Mouse (Mus musculus) lung, postnatal 0 days (tissue): ENCODE results near the gene Wfdc1. TPM values are rescaled to one million over a fixed set of nuclear protein-coding genes. Genes with fewer than 3 reads are reported as not detected.
A peak's percentile ranks its signal among the peaks of the same experiment; 100 is the strongest.

Experiments used
- ATAC-seq: fragments of 200-750 bp; cut with Nextera tagmentation; 2 replicates; pipeline ENCODE4 v1.8.0; 2017; ENCODE audit warnings: moderate library complexity
- DNase-seq: peaks from one replicate; pipeline ENCODE4 v3.0.0-alpha.2; 2016; ENCODE audit warnings: low spot score
- H3K27ac ChIP-seq: fragments of 300-500 bp; sonication (generic); 2 replicates; pipeline ENCODE4 v1.5.1; 2014; ENCODE audit warnings: antibody characterized with exemption, mild to moderate bottlenecking, low read length, mixed read lengths
- H3K27me3 ChIP-seq: fragments of 300-500 bp; sonication (generic); replicated peaks from 2 replicates; pipeline ENCODE4 v1.6.1; 2014; ENCODE audit warnings: low read length, mixed read lengths; ENCODE audit not compliant: insufficient read depth
- H3K36me3 ChIP-seq: fragments of 300-500 bp; sonication (generic); 2 replicates; pipeline ENCODE4 v1.6.1; 2014; ENCODE audit warnings: low read length, mixed read lengths; ENCODE audit not compliant: insufficient read depth
- H3K4me1 ChIP-seq: fragments of 300-500 bp; sonication (generic); 2 replicates; pipeline ENCODE4 v1.6.1; 2014; ENCODE audit warnings: antibody characterized with exemption, low read depth, low read length, mixed read lengths; ENCODE audit not compliant: insufficient read depth
- H3K4me2 ChIP-seq: fragments of 300-500 bp; sonication (generic); replicated peaks from 2 replicates; pipeline ENCODE4 v1.6.1; 2014; ENCODE audit warnings: low read depth, mild to moderate bottlenecking, low read length, moderate library complexity, mixed read lengths
- H3K4me3 ChIP-seq: fragments of 300-500 bp; sonication (generic); 2 replicates; pipeline ENCODE4 v1.5.1; 2014; ENCODE audit warnings: low read depth, low read length
- H3K9ac ChIP-seq: fragments of 300-500 bp; sonication (generic); replicated peaks from 2 replicates; pipeline ENCODE4 v1.6.1; 2014; ENCODE audit warnings: low read depth, mild to moderate bottlenecking
- H3K9me3 ChIP-seq: fragments of 300-500 bp; sonication (generic); 2 replicates; pipeline ENCODE4 v1.6.1; 2016; ENCODE audit warnings: low read length, mixed read lengths
- CTCF ChIP-seq: IDR thresholded peaks from 2 replicates; pipeline ENCODE4 v1.5.1; 2016; ENCODE audit warnings: antibody characterized with exemption, mild to moderate bottlenecking
- EP300 ChIP-seq: IDR thresholded peaks from 2 replicates; pipeline ENCODE4 v1.6.1; 2016; ENCODE audit warnings: antibody characterized with exemption, mild to moderate bottlenecking, control low read depth
- WGBS: fragments of 180-500 bp; shearing (Covaris S2); extraction: QIAGEN DNeasy Blood & Tissue Kit; methylation state at CpG from one replicate; pipeline ENCODE4 v1.1.7; 2014; 5-methylcytosine and 5-hydroxymethylcytosine counted together
- polyA plus RNA-seq: library from polyadenylated mRNA; unstranded; fragments of >200 nt; fragmentation: Nextera tagmentation; extraction: Ambion mirVana; gene quantifications from 2 replicates; pipeline ENCODE4 v1.2.1, GENCODE M21; 2015

The Wfdc1 gene
- 130 and 164 TPM in 2 replicates for polyA plus RNA-seq

DNA sequence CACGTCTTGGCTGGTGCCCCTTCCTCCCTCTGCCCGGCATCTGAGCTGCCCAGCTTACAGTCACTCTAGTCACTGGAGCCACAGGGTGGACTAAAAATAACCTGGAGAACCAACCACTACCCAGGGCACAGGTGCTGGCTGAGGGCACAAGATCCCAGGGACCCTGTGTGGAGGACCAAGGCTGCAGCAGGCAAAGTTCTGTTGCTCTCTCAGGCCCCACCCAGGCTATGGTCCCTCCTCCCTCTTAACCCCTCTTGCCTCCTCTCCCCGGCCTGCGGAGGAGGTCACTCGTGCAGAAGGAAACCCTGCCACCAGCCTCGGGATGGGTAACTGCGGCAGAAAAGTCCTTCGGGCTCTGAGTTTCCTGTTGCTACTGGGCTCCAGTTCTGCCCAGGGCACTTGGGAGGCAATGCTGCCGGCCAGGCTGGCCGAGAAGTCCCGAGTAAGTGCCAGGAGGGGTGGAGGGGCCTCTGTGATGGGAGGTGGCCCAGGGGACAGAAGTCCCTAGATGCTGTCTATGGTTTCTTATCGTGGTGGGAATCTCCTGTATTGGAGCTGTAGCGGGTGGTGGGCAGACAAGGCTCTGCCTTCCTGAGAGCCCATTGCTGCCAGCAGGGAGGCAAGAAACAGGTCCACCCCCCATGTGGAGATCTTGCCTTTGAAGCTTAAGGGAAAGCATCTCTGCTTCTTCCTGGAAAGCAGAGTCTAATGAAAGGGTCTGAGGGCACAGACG is at the start of gene Wfdc1:
Gene Wfdc1 (plus strand): TSS at position 147 of the 733 bp plus-strand sequence.
- Histone ChIP-seq H3K4me1 (peaks cover 13% of the 10 kb centered on the region), H3K27ac (peak within 1 kb of the TSS; percentile 71), H3K4me3 (peak within 1 kb of the TSS; percentile 26), H3K36me3 (no peaks in the 10 kb centered on the region), H3K9me3 (no peaks in the 10 kb centered on the region), H3K9ac (peak within 1 kb of the TSS; percentile 29), H3K4me2 (peak within 1 kb of the TSS; percentile 46), H3K27me3 (no peaks in the 10 kb centered on the region)
- no peak for TF ChIP-seq EP300
- no peak for TF ChIP-seq CTCF
- DNase-seq, result peak; percentile 68
- WGBS, result 16% methylated on average over 12 of the region's 14 CpGs
- no peak for ATAC-seq

DNA sequence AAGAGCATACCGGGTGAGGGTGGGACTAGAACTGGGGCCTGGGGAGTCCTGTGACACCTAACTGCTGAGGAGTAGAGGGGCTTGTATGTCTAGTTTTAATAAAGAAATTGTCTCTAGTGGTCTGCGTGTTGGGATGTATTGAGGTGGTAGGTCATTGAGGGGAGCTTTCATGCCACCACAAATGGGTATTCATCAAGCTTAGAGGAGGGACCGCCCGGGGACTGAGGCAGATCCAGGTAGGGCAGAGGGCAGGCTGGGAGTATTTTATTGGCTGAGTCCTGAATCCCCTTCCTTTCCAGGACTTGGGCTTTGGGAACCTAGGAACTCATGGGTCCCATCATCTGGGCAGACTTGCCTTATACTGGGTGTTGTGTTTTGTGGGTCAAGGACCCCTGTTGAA is 49.4 kb upstream of the Wfdc1 start:
- H3K9me3 ChIP-seq, result no peaks in the 10 kb centered on the region
- H3K27me3 ChIP-seq, result no peaks in the 10 kb centered on the region
- 92% methylated on average over 4 of the region's 4 CpGs for WGBS
- no peak overlapping the region for H3K9ac ChIP-seq
- H3K4me3 ChIP-seq, result no peak overlapping the region
- no peaks in the 10 kb centered on the region for H3K4me1 ChIP-seq
- H3K27ac ChIP-seq, result no peak overlapping the region
- no peak overlapping the region for H3K4me2 ChIP-seq
- DNase-seq, result no peak
- TF ChIP-seq EP300 (no peak), CTCF (no peak)
- no peak for ATAC-seq
- no peaks in the 10 kb centered on the region for H3K36me3 ChIP-seq

GRCm38 (mm10) chr8:119617586-119617985 is 48.6 kb upstream of the Wfdc1 start:
- H3K9ac ChIP-seq, result no peak overlapping the region
- no peak overlapping the region for H3K4me2 ChIP-seq
- no peak for TF ChIP-seq CTCF
- TF ChIP-seq EP300, result no peak
- 64% methylated on average over 5 of the region's 5 CpGs for WGBS
- H3K9me3 ChIP-seq, result no peaks in the 10 kb centered on the region
- no peaks in the 10 kb centered on the region for H3K27me3 ChIP-seq
- no peak overlapping the region for H3K4me3 ChIP-seq
- H3K27ac ChIP-seq, result no peak overlapping the region
- H3K4me1 ChIP-seq, result no peaks in the 10 kb centered on the region
- no peaks in the 10 kb centered on the region for H3K36me3 ChIP-seq
- no peak for ATAC-seq
- DNase-seq, result no peak

DNA sequence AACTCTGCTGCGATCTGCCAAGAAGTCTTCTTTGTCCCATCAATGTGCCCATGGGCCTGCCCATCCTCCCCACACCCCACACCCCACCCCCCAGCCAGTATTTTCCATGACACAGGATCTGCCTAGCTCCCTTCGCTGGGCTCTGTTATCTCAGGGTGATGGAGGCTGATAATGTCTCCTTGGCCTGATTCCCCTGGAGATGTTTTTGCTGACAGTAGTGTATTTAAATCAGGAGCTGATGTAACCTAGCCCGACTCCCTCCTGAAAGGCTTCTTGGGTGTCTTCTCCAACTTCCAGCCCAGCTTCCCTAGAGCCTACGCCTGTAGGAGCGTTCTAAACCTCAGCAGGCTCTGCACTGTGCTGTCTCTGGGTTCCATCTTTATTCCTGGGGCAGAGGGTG is 47.3 kb upstream of the Wfdc1 start:
- TF ChIP-seq CTCF (no peak), EP300 (no peak)
- no peak overlapping the region for H3K27ac ChIP-seq
- H3K4me1 ChIP-seq, result no peaks in the 10 kb centered on the region
- H3K9ac ChIP-seq, result no peak overlapping the region
- H3K4me2 ChIP-seq, result no peak overlapping the region
- no peak for DNase-seq
- H3K27me3 ChIP-seq, result no peaks in the 10 kb centered on the region
- H3K4me3 ChIP-seq, result no peak overlapping the region
- WGBS, result 35% methylated on average over 5 of the region's 5 CpGs
- H3K36me3 ChIP-seq, result no peaks in the 10 kb centered on the region
- no peak for ATAC-seq
- H3K9me3 ChIP-seq, result no peaks in the 10 kb centered on the region

DNA sequence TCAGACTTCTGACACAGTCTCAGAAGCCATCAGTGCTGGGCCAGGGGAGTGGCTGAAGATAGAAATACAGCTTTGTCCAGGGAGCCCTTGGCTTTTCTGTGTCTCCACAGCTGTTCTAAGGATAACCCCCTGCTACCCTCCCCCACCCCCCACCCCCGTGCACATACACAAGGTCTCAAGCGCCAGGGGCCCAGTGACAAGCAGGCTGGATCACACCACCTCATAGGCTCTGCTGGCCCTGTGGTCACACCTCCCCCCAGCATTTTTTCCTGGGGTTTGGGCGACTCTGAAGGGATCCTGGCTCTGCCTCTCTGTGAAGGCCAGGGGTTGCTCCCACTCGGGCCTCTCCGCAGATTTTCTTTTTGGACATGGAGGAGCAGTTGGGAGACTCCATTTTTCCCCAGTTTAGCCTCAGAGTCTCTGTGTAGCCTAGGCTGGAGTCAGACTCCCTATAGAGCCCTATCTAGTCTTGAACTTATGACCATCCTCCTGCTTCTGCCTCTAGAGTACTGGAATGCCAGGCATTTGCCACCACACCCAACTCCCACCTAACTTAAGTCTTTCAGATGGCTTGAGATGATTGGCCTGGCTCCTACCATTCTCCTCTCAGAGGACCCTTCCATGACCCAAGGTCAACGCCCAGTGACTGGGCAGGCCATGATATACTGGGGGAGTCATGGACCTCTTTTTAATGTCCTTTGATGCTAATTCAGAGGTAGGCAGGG is 45.9 kb upstream of the Wfdc1 start:
- TF ChIP-seq CTCF, result no peak
- no peaks in the 10 kb centered on the region for H3K27me3 ChIP-seq
- no peak for ATAC-seq
- no peaks in the 10 kb centered on the region for H3K9me3 ChIP-seq
- no peaks in the 10 kb centered on the region for H3K36me3 ChIP-seq
- H3K9ac ChIP-seq, result no peak overlapping the region
- H3K4me1 ChIP-seq, result no peaks in the 10 kb centered on the region
- no peak overlapping the region for H3K4me2 ChIP-seq
- WGBS, result 50% methylated on average over 6 of the region's 6 CpGs
- DNase-seq, result no peak
- no peak overlapping the region for H3K27ac ChIP-seq
- H3K4me3 ChIP-seq, result no peak overlapping the region

DNA sequence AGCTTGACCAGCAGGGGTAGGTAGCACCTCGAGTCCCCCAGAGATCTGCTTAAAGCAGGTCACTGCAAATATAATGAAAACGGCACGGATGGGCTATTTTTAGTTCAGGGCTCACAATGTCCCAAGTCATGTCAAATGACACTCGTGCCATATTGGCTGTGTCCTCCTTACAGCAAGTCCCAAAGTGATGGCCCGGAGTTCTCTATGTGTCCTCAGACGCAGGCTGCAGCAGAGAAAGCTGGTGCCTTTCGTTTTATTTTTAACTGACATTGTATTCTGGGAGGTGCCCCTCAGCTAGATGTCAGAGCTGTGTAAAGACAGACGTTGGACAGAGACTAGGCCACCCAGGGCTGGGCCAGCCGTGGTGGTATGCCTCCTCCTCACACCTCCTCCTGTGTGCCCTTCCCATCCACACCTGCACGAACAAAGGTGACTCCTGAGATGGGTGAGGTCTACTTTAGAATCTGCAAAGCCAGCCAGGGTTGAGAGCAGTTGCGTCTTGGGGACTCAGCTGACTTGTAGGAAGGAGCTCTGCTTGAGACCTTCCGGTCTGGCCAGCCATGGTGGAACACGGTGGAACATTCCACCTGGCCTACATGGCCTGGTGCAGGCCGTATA is 45.2 kb upstream of the Wfdc1 start:
- H3K4me1 ChIP-seq, result no peaks in the 10 kb centered on the region
- no peaks in the 10 kb centered on the region for H3K36me3 ChIP-seq
- ATAC-seq, result no peak
- no peaks in the 10 kb centered on the region for H3K27me3 ChIP-seq
- H3K9ac ChIP-seq, result no peak overlapping the region
- H3K27ac ChIP-seq, result no peak overlapping the region
- H3K4me3 ChIP-seq, result no peak overlapping the region
- no peaks in the 10 kb centered on the region for H3K9me3 ChIP-seq
- DNase-seq, result no peak
- H3K4me2 ChIP-seq, result no peak overlapping the region
- TF ChIP-seq EP300 (no peak), CTCF (no peak)
- WGBS, result 77% methylated on average over 14 of the region's 14 CpGs
